Mouse (Mus musculus) forebrain, embryonic 11.5 days (tissue): ENCODE results near the gene Ulk4. TPM values are rescaled to one million over a fixed set of nuclear protein-coding genes. Genes with fewer than 3 reads are reported as not detected.
A peak's percentile ranks its signal among the peaks of the same experiment; 100 is the strongest.

Experiments used
- ATAC-seq: fragments of 200-750 bp; cut with Nextera tagmentation; replicated peaks from 2 replicates; pipeline ENCODE4 v1.8.0; 2017; ENCODE audit warnings: moderate TSS enrichment; ENCODE audit not compliant: low FRiP score
- DNase-seq: peaks from one replicate; pipeline ENCODE4 v3.0.0-alpha.2; 2017; ENCODE audit warnings: low spot score
- H3K27ac ChIP-seq: fragments of 300-500 bp; sonication (generic); 2 replicates; pipeline ENCODE4 v1.5.1; 2014; ENCODE audit warnings: low read depth, low read length
- H3K27me3 ChIP-seq: fragments of 300-500 bp; sonication (generic); 2 replicates; pipeline ENCODE4 v1.6.1; 2014; ENCODE audit warnings: mild to moderate bottlenecking, low read length, mixed read lengths; ENCODE audit not compliant: control insufficient read depth, insufficient read depth
- H3K36me3 ChIP-seq: fragments of 300-500 bp; sonication (generic); 2 replicates; pipeline ENCODE4 v1.6.1; 2014; ENCODE audit warnings: mild to moderate bottlenecking, low read length, moderate library complexity, mixed read lengths; ENCODE audit not compliant: control insufficient read depth, insufficient read depth
- H3K4me1 ChIP-seq: fragments of 300-500 bp; sonication (generic); replicated peaks from 2 replicates; pipeline ENCODE4 v1.6.1; 2014; ENCODE audit warnings: low read length, mixed read lengths; ENCODE audit not compliant: control insufficient read depth, insufficient read depth
- H3K4me2 ChIP-seq: fragments of 300-500 bp; sonication (generic); 2 replicates; pipeline ENCODE4 v1.6.1; 2014; ENCODE audit warnings: low read depth, mild to moderate bottlenecking, low read length, moderate library complexity, mixed read lengths; ENCODE audit not compliant: severe bottlenecking
- H3K4me3 ChIP-seq: fragments of 300-500 bp; sonication (generic); 2 replicates; pipeline ENCODE4 v1.5.1; 2014; ENCODE audit warnings: low read depth, low read length
- H3K9ac ChIP-seq: fragments of 300-500 bp; sonication (generic); 2 replicates; pipeline ENCODE4 v1.6.1; 2014; ENCODE audit warnings: low read length
- H3K9me3 ChIP-seq: fragments of 300-500 bp; sonication (generic); 2 replicates; pipeline ENCODE4 v1.6.1; 2016; ENCODE audit warnings: low read length, mixed read lengths; ENCODE audit not compliant: control insufficient read depth
- WGBS: fragments of 180-500 bp; shearing (Covaris S2); extraction: QIAGEN DNeasy Blood & Tissue Kit; methylation state at CpG from one replicate; pipeline ENCODE4 v1.1.7; 2014; 5-methylcytosine and 5-hydroxymethylcytosine counted together
- polyA plus RNA-seq: library from polyadenylated mRNA; unstranded; fragments of >200 nt; fragmentation: Nextera tagmentation; extraction: Ambion mirVana; gene quantifications from 2 replicates; pipeline ENCODE4 v1.2.1, GENCODE M21; 2014

The Ulk4 gene
- polyA plus RNA-seq, 1 experiment from 2014 or later, result 163 TPM

GRCm38 (mm10) chr9:120989806-120990700, 286.9 kb downstream of the Ulk4 start:
- no peak overlapping the region for H3K4me2 ChIP-seq
- no peak overlapping the region for H3K9ac ChIP-seq
- H3K9me3 ChIP-seq, result no peaks in the 10 kb centered on the region
- H3K27me3 ChIP-seq, result no peaks in the 10 kb centered on the region
- ATAC-seq (0 out of 2 replicates have a peak, but pooled peaks have one; percentile 54), DNase-seq (no peak)
- peaks cover 11% of the 10 kb centered on the region; the same call in 1 of the 2 replicates for H3K4me1 ChIP-seq
- H3K4me3 ChIP-seq, result no peak overlapping the region
- H3K27ac ChIP-seq, result no peak overlapping the region
- 39% methylated on average over 15 of the region's 15 CpGs for WGBS
- no peaks in the 10 kb centered on the region for H3K36me3 ChIP-seq

GRCm38 (mm10) chr9:120988088-120988487, 288.9 kb downstream of the Ulk4 start:
- Histone ChIP-seq H3K4me1 (peaks cover 11% of the 10 kb centered on the region; the same call in 1 of the 2 replicates), H3K4me2 (no peak overlapping the region), H3K9me3 (no peaks in the 10 kb centered on the region), H3K4me3 (no peak overlapping the region), H3K27me3 (no peaks in the 10 kb centered on the region), H3K27ac (no peak overlapping the region), H3K9ac (no peak overlapping the region), H3K36me3 (no peaks in the 10 kb centered on the region)
- WGBS, result 47% methylated on average over 9 of the region's 9 CpGs
- ATAC-seq (no peak), DNase-seq (no peak)

- no peak overlapping the region for H3K27ac ChIP-seq
- no peak overlapping the region for H3K4me2 ChIP-seq
- ATAC-seq, result no peak
- H3K9ac ChIP-seq, result no peak overlapping the region
- no peak overlapping the region for H3K4me3 ChIP-seq
- no peaks in the 10 kb centered on the region for H3K36me3 ChIP-seq
- no peaks in the 10 kb centered on the region for H3K27me3 ChIP-seq
- 87% methylated on average over 4 of the region's 4 CpGs for WGBS
- no peaks in the 10 kb centered on the region for H3K9me3 ChIP-seq
- H3K4me1 ChIP-seq, result peaks cover 11% of the 10 kb centered on the region; the same call in 1 of the 2 replicates
- no peak for DNase-seq
Measured at GRCm38 (mm10) chr9:120986994-120987393, 290.0 kb downstream of the Ulk4 start.

- no peaks in the 10 kb centered on the region for H3K27me3 ChIP-seq
- no peak overlapping the region for H3K4me2 ChIP-seq
- H3K9ac ChIP-seq, result no peak overlapping the region
- no peaks in the 10 kb centered on the region for H3K36me3 ChIP-seq
- WGBS, result 95% methylated on average over 3 of the region's 3 CpGs
- H3K9me3 ChIP-seq, result no peaks in the 10 kb centered on the region
- H3K4me1 ChIP-seq, result peaks cover 11% of the 10 kb centered on the region; the same call in 1 of the 2 replicates
- no peak for DNase-seq
- no peak overlapping the region for H3K27ac ChIP-seq
- H3K4me3 ChIP-seq, result no peak overlapping the region
- no peak for ATAC-seq
Measured at GRCm38 (mm10) chr9:120986255-120986654, 290.7 kb downstream of the Ulk4 start.

- H3K4me3 ChIP-seq, result no peak overlapping the region
- H3K4me2 ChIP-seq, result no peak overlapping the region
- no peak overlapping the region for H3K27ac ChIP-seq
- DNase-seq (no peak), ATAC-seq (no peak)
- H3K9ac ChIP-seq, result no peak overlapping the region
- 94% methylated on average over 5 of the region's 5 CpGs for WGBS
- no peaks in the 10 kb centered on the region for H3K27me3 ChIP-seq
- peaks cover 11% of the 10 kb centered on the region; the same call in 1 of the 2 replicates for H3K4me1 ChIP-seq
- H3K9me3 ChIP-seq, result no peaks in the 10 kb centered on the region
- no peaks in the 10 kb centered on the region for H3K36me3 ChIP-seq
Measured at GRCm38 (mm10) chr9:120985524-120985923, 291.5 kb downstream of the Ulk4 start.

- no peaks in the 10 kb centered on the region for H3K9me3 ChIP-seq
- no peak for ATAC-seq
- H3K4me3 ChIP-seq, result no peak overlapping the region
- no peaks in the 10 kb centered on the region for H3K36me3 ChIP-seq
- peaks cover 7% of the 10 kb centered on the region; the same call in 1 of the 2 replicates for H3K4me1 ChIP-seq
- no peak overlapping the region for H3K9ac ChIP-seq
- no peak overlapping the region for H3K27ac ChIP-seq
- H3K4me2 ChIP-seq, result no peak overlapping the region
- WGBS, result 93% methylated on average over 5 of the region's 5 CpGs
- no peaks in the 10 kb centered on the region for H3K27me3 ChIP-seq
- no peak for DNase-seq
Measured at GRCm38 (mm10) chr9:120985009-120985408, 292.0 kb downstream of the Ulk4 start.

GRCm38 (mm10) chr9:120984509-120984908, 292.5 kb downstream of the Ulk4 start:
- Histone ChIP-seq H3K36me3 (no peaks in the 10 kb centered on the region), H3K4me2 (no peak overlapping the region), H3K9ac (no peak overlapping the region), H3K27me3 (no peaks in the 10 kb centered on the region), H3K9me3 (no peaks in the 10 kb centered on the region), H3K4me3 (no peak overlapping the region), H3K27ac (no peak overlapping the region), H3K4me1 (peaks cover 3% of the 10 kb centered on the region; the same call in 1 of the 2 replicates)
- ATAC-seq, result no peak
- no peak for DNase-seq
- WGBS, result 79% methylated on average over 5 of the region's 5 CpGs

GRCm38 (mm10) chr9:120983849-120984248, 293.1 kb downstream of the Ulk4 start:
- Histone ChIP-seq H3K9ac (no peak overlapping the region), H3K27ac (no peak overlapping the region), H3K4me1 (peaks cover 3% of the 10 kb centered on the region; the same call in 1 of the 2 replicates), H3K4me2 (no peak overlapping the region), H3K4me3 (no peak overlapping the region), H3K27me3 (no peaks in the 10 kb centered on the region), H3K9me3 (no peaks in the 10 kb centered on the region), H3K36me3 (no peaks in the 10 kb centered on the region)
- ATAC-seq (no peak), DNase-seq (no peak)
- WGBS, result 83% methylated on average over 8 of the region's 8 CpGs
